ENCODE assay signal across 8 mouse cellular contexts in the genomic region with DNA sequence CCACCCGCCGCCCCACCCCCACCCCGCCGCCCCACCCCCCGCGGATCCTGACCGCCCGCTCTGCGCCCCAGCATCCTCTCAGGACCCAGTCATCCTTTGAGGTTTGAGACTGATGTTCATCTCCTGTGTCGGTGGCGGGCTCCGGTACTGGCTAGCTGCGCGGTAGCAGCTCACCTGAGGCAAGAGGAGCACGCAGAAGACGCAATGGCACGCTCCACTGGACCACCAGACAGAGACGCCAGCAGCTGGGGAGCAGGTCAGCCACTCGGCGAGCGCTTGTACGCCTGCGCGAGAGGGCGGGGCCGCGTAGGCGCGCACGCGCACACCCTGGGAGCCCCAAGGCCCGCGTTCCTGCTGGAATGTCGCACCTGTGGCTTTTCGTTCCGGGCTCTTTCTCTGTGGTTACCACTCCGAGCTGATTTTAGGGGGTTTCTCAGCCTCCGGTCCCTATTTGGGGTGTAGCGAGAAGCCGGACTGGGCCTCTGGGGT. TPM values are rescaled to one million over a fixed set of nuclear protein-coding genes. Genes with fewer than 3 reads are reported as not detected.
A peak's percentile ranks its signal among the peaks of the same experiment; 100 is the strongest.
DNase-seq lines count a peak whose midpoint lies in the region; ATAC-seq and TF ChIP-seq lines count a peak whose summit lies in the region.

Gene Jmjd4, plus strand, starts transcription at position 305 of the 489 bp plus-strand sequence.

- H3K4me2 ChIP-seq in embryonic facial prominence, embryonic 13.5 days: peak within 1 kb of the TSS; percentile 91
- peak within 1 kb of the TSS; percentile 90 for H3K4me2 ChIP-seq in limb, embryonic 14.5 days (replicated peaks; ENCODE audit: low read depth, low read length, severe bottlenecking)
- peak within 1 kb of the TSS; percentile 91 for H3K4me2 ChIP-seq in midbrain, postnatal 0 days (ENCODE audit: low read depth, low read length, poor library complexity, severe bottlenecking)

- H3K36me3 ChIP-seq in embryonic facial prominence, embryonic 13.5 days: peaks cover 35% of the 10 kb centered on the region
- H3K36me3 ChIP-seq in limb, embryonic 14.5 days (ENCODE audit: control insufficient read depth, insufficient read depth, low read length): peaks cover 28% of the 10 kb centered on the region
- H3K36me3 ChIP-seq in midbrain, postnatal 0 days (ENCODE audit: insufficient read depth, low read length): peaks cover 16% of the 10 kb centered on the region

- peak within 1 kb of the TSS; percentile 85 for H3K9ac ChIP-seq in embryonic facial prominence, embryonic 13.5 days
- peak within 1 kb of the TSS; percentile 70 for H3K9ac ChIP-seq in limb, embryonic 14.5 days (ENCODE audit: low read depth, low read length, severe bottlenecking)
- peak within 1 kb of the TSS; percentile 88 for H3K9ac ChIP-seq in midbrain, postnatal 0 days (replicated peaks; ENCODE audit: low read length, poor library complexity, severe bottlenecking)

- ATAC-seq in embryonic facial prominence, embryonic 13.5 days (ENCODE audit: insufficient number of reproducible peaks, insufficient read depth, low FRiP score, low TSS enrichment, low read depth): peak; percentile 80
- peak; percentile 97 for ATAC-seq in limb, embryonic 14.5 days (ENCODE audit: low FRiP score, low read depth)
- ATAC-seq in midbrain, postnatal 0 days (ENCODE audit: low FRiP score): peak; percentile 93

- peak within 1 kb of the TSS; percentile 87 for H3K4me3 ChIP-seq in embryonic facial prominence, embryonic 13.5 days
- peak within 1 kb of the TSS; percentile 75 for H3K4me3 ChIP-seq in limb, embryonic 14.5 days (replicated peaks; ENCODE audit: low read length)
- H3K4me3 ChIP-seq in midbrain, postnatal 0 days (ENCODE audit: low read depth, low read length): peak within 1 kb of the TSS; percentile 84

- peak; percentile 95 for DNase-seq in 3134 (ENCODE audit: extremely low read depth, insufficient read length, low spot score)
- DNase-seq in adrenal gland, postnatal 36 days: peak; percentile 93 to 94
- peak; percentile 89 for DNase-seq in heart, adult 8-10 months (ENCODE audit: low spot score)
- peak; percentile 94 for DNase-seq in kidney, adult 9 months
- peak; percentile 92 for DNase-seq in limb, embryonic 14.5 days (ENCODE audit: low spot score)
- DNase-seq in midbrain, postnatal 0 days (ENCODE audit: low spot score): peak; percentile 94
- DNase-seq in spleen, postnatal 14 days (ENCODE audit: low spot score in 2 of 2): peak; percentile 83 to 86

- peak; percentile 83; the same call in 1 of the 2 replicates for TF ChIP-seq POLR2A in limb, embryonic 14.5 days (IDR thresholded peaks at IDR 0.05; ENCODE audit: borderline replicate concordance, extremely low read depth, insufficient read depth, insufficient read length)

- TF ChIP-seq CTCF in midbrain, postnatal 0 days (IDR thresholded peaks at IDR 0.05): no peak

- H3K9me3 ChIP-seq in embryonic facial prominence, embryonic 13.5 days: no peaks in the 10 kb centered on the region
- H3K9me3 ChIP-seq in limb, embryonic 14.5 days (ENCODE audit: control insufficient read depth, low read length): no peaks in the 10 kb centered on the region
- no peaks in the 10 kb centered on the region for H3K9me3 ChIP-seq in midbrain, postnatal 0 days (ENCODE audit: low read length)

- H3K27ac ChIP-seq in embryonic facial prominence, embryonic 13.5 days: peak within 1 kb of the TSS; percentile 79
- peak within 1 kb of the TSS; percentile 76 for H3K27ac ChIP-seq in limb, embryonic 14.5 days (replicated peaks; ENCODE audit: low read depth, low read length)
- H3K27ac ChIP-seq in midbrain, postnatal 0 days (ENCODE audit: low read depth, low read length): peak within 1 kb of the TSS; percentile 87

- no peaks in the 10 kb centered on the region for H3K27me3 ChIP-seq in embryonic facial prominence, embryonic 13.5 days
- H3K27me3 ChIP-seq in limb, embryonic 14.5 days (ENCODE audit: control insufficient read depth, insufficient read depth, low read length): no peaks in the 10 kb centered on the region
- no peaks in the 10 kb centered on the region for H3K27me3 ChIP-seq in midbrain, postnatal 0 days (ENCODE audit: insufficient read depth, low read length)

- H3K4me1 ChIP-seq in embryonic facial prominence, embryonic 13.5 days: peaks cover 29% of the 10 kb centered on the region
- peaks cover 16% of the 10 kb centered on the region for H3K4me1 ChIP-seq in limb, embryonic 14.5 days (ENCODE audit: control insufficient read depth, insufficient read depth, low read length)
- H3K4me1 ChIP-seq in midbrain, postnatal 0 days (ENCODE audit: insufficient read depth, low read length): peaks cover 8% of the 10 kb centered on the region; the same call in 1 of the 2 replicates

- WGBS in embryonic facial prominence, embryonic 13.5 days: under 1% methylated on average over 40 of the region's 40 CpGs
- 0% methylated on average over 31 of the region's 40 CpGs for WGBS in limb, embryonic 14.5 days
- under 1% methylated on average over 29 of the region's 40 CpGs for WGBS in midbrain, postnatal 0 days

RNA-seq across cellular contexts. Expression of gene Jmjd4, which starts in this region (rescaled TPM):
- 1 to 10 TPM; 9.2 to 9.3 TPM for total RNA-seq in adrenal gland, postnatal 36 days (2021)
- 14.9 and 15.4 TPM in 2 replicates for polyA plus RNA-seq in embryonic facial prominence, embryonic 13.5 days (2015; fragmentation: Nextera tagmentation; extraction: Ambion mirVana)
- 10 to 100 TPM; 10.4 to 13.8 (median 12.5) TPM for total RNA-seq in heart, adult 8-10 months (2022)
- polyA plus RNA-seq in limb, embryonic 14.5 days (2012; rRNA removed): 11.5 and 12.7 TPM in 2 replicates
- 11.7 and 12.6 TPM in 2 replicates for polyA plus RNA-seq in limb, embryonic 14.5 days (2014; fragmentation: Nextera tagmentation; extraction: Ambion mirVana)
- 38.0 and 39.8 TPM in 2 replicates for total RNA-seq in midbrain, postnatal 0 days (2014; rRNA removed)
- 22.7 and 24.0 TPM in 2 replicates for polyA plus RNA-seq in midbrain, postnatal 0 days (2015; fragmentation: Nextera tagmentation; extraction: Ambion mirVana)

Comparison
In these comparisons a context has a peak if more than half of its experiments do, and no peak if none do; other contexts are left out.
1. Peak in every context shown above with its lines: DNase-seq, ATAC-seq, H3K4me3 ChIP-seq and H3K27ac ChIP-seq.